Mouse (Mus musculus) erythroblast, embryonic 14.5 days (primary cell): ENCODE results near the gene Myo1c. TPM values are rescaled to one million over a fixed set of nuclear protein-coding genes. Genes with fewer than 3 reads are reported as not detected.

Experiments
- H3K27me3 ChIP-seq: 2 replicates; pipeline ENCODE4 v1.6.1; 2012; ENCODE audit warnings: inconsistent platforms; ENCODE audit not compliant: control insufficient read depth
- H3K36me3 ChIP-seq: 2 replicates; pipeline ENCODE4 v1.6.1; 2012; ENCODE audit warnings: mild to moderate bottlenecking, inconsistent platforms; ENCODE audit not compliant: control insufficient read depth
- H3K4me1 ChIP-seq: 2 replicates; pipeline ENCODE4 v1.6.1; 2012; ENCODE audit warnings: inconsistent platforms; ENCODE audit not compliant: control insufficient read depth
- H3K4me3 ChIP-seq: replicated peaks from 2 replicates; pipeline ENCODE3; 2012; ENCODE audit warnings: moderate library complexity, mild to moderate bottlenecking, inconsistent platforms
- H3K9me3 ChIP-seq: 2 replicates; pipeline ENCODE4 v1.6.1; 2012; ENCODE audit warnings: low read length, inconsistent platforms, mixed read lengths; ENCODE audit not compliant: control insufficient read depth
- GATA1 ChIP-seq: IDR thresholded peaks from 2 replicates; pipeline ENCODE4 v1.6.1; 2012; ENCODE audit warnings: low read length, inconsistent platforms, mixed read lengths
- TAL1 ChIP-seq: IDR thresholded peaks from 3 replicates; pipeline ENCODE4 v1.6.1; 2012; ENCODE audit warnings: low read length, inconsistent platforms, mixed read lengths
- polyA plus RNA-seq: library from polyadenylated mRNA; stranded (reverse); fragments of >175 nt; gene quantifications from 2 replicates; pipeline ENCODE4 v1.2.3, GENCODE M21; 2012

Myo1c gene
- polyA plus RNA-seq, 1 experiment, result 2.4 TPM

- peaks cover 80% of the 10 kb centered on the region for H3K36me3 ChIP-seq
- peaks cover 1% of the 10 kb centered on the region; the same call in 1 of the 2 replicates for H3K4me1 ChIP-seq
- H3K9me3 ChIP-seq, result no peaks in the 10 kb centered on the region
- H3K27me3 ChIP-seq, result no peaks in the 10 kb centered on the region
- H3K4me3 ChIP-seq, result no peak overlapping the region
- no peak for TF ChIP-seq GATA1
- no peak for TF ChIP-seq TAL1
These were observed 28.9 kb upstream of the Myo1c start for GRCm38 (mm10) chr11:75621426-75621825.

- no peak overlapping the region for H3K4me3 ChIP-seq
- no peaks in the 10 kb centered on the region for H3K27me3 ChIP-seq
- H3K4me1 ChIP-seq, result peaks cover 1% of the 10 kb centered on the region; the same call in 1 of the 2 replicates
- TF ChIP-seq TAL1, result no peak
- no peak for TF ChIP-seq GATA1
- peaks cover 84% of the 10 kb centered on the region for H3K36me3 ChIP-seq
- no peaks in the 10 kb centered on the region for H3K9me3 ChIP-seq
These were observed 27.5 kb upstream of the Myo1c start for GRCm38 (mm10) chr11:75622588-75623329.

GRCm38 (mm10) chr11:75624102-75624554, 26.2 kb upstream of the Myo1c start:
- H3K36me3 ChIP-seq, result peaks cover 82% of the 10 kb centered on the region
- no peak overlapping the region for H3K4me3 ChIP-seq
- H3K9me3 ChIP-seq, result no peaks in the 10 kb centered on the region
- peaks cover 1% of the 10 kb centered on the region for H3K4me1 ChIP-seq
- no peaks in the 10 kb centered on the region for H3K27me3 ChIP-seq
- TF ChIP-seq GATA1, result no peak
- TF ChIP-seq TAL1, result no peak

- Histone ChIP-seq H3K4me3 (no peak overlapping the region), H3K27me3 (no peaks in the 10 kb centered on the region), H3K36me3 (peaks cover 66% of the 10 kb centered on the region), H3K4me1 (peaks cover 14% of the 10 kb centered on the region), H3K9me3 (no peaks in the 10 kb centered on the region)
- TF ChIP-seq TAL1, result no peak
- TF ChIP-seq GATA1, result no peak
These were observed 24.5 kb upstream of the Myo1c start for GRCm38 (mm10) chr11:75625820-75626219.

- TF ChIP-seq GATA1 (no peak), TAL1 (no peak)
- H3K36me3 ChIP-seq, result peaks cover 59% of the 10 kb centered on the region
- H3K4me3 ChIP-seq, result peak overlapping the region; percentile 70
- no peaks in the 10 kb centered on the region for H3K27me3 ChIP-seq
- H3K9me3 ChIP-seq, result no peaks in the 10 kb centered on the region
- peaks cover 33% of the 10 kb centered on the region for H3K4me1 ChIP-seq
These were observed 20.2 kb upstream of the Myo1c start for GRCm38 (mm10) chr11:75630098-75630497.

GRCm38 (mm10) chr11:75630645-75631229, 19.6 kb upstream of the Myo1c start, which contains the start of gene Inpp5k:
TSS of gene Inpp5k (plus strand) at chr11:75630988.
- Histone ChIP-seq H3K9me3 (no peaks in the 10 kb centered on the region), H3K36me3 (peaks cover 59% of the 10 kb centered on the region), H3K4me3 (peak within 1 kb of the TSS; percentile 70), H3K4me1 (peaks cover 33% of the 10 kb centered on the region), H3K27me3 (no peaks in the 10 kb centered on the region)
- TF ChIP-seq TAL1 (no peak), GATA1 (no peak)

GRCm38 (mm10) chr11:75631561-75632225, 18.6 kb upstream of the Myo1c start:
- TF ChIP-seq TAL1 (no peak), GATA1 (no peak; the same call in 1 of the 2 replicates)
- peaks cover 33% of the 10 kb centered on the region for H3K4me1 ChIP-seq

GRCm38 (mm10) chr11:75632921-75633320, 17.4 kb upstream of the Myo1c start:
- TF ChIP-seq GATA1 (no peak), TAL1 (no peak)
- H3K27me3 ChIP-seq, result no peaks in the 10 kb centered on the region
- H3K9me3 ChIP-seq, result no peaks in the 10 kb centered on the region
- peaks cover 57% of the 10 kb centered on the region for H3K36me3 ChIP-seq
- H3K4me3 ChIP-seq, result no peak overlapping the region
- H3K4me1 ChIP-seq, result peaks cover 33% of the 10 kb centered on the region

More at GRCm38 (mm10) chr11:75631561-75632225, 18.6 kb upstream of the Myo1c start:
- Histone ChIP-seq H3K4me3 (peak overlapping the region; percentile 70), H3K27me3 (no peaks in the 10 kb centered on the region), H3K36me3 (peaks cover 59% of the 10 kb centered on the region), H3K9me3 (no peaks in the 10 kb centered on the region)

GRCm38 (mm10) chr11:75634801-75635200, 15.5 kb upstream of the Myo1c start:
- Histone ChIP-seq H3K4me3 (no peak overlapping the region), H3K27me3 (no peaks in the 10 kb centered on the region), H3K4me1 (peaks cover 28% of the 10 kb centered on the region), H3K36me3 (peaks cover 60% of the 10 kb centered on the region), H3K9me3 (no peaks in the 10 kb centered on the region)
- TF ChIP-seq GATA1 (no peak), TAL1 (no peak)
